Mouse (Mus musculus) brain, embryonic 14.5 days (tissue): Measurements from ENCODE around the gene Slc13a4. TPM values are rescaled to one million over a fixed set of nuclear protein-coding genes. Genes with fewer than 3 reads are reported as not detected.

Source experiments
- DNase-seq: peaks from one replicate; pipeline ENCODE4 v3.0.0-alpha.2; 2011; ENCODE audit warnings: low read depth
- CTCF ChIP-seq: fragments of 200-500 bp; IDR thresholded peaks from 2 replicates; pipeline ENCODE4 v1.5.1; 2012; ENCODE audit warnings: inconsistent platforms, mild to moderate bottlenecking, moderate library complexity, borderline replicate concordance; ENCODE audit not compliant: insufficient read depth, insufficient read length; ENCODE audit errors: extremely low read depth
- POLR2A ChIP-seq: fragments of 200-500 bp; IDR thresholded peaks from 2 replicates; pipeline ENCODE4 v1.6.1; 2012; ENCODE audit warnings: mild to moderate bottlenecking, inconsistent platforms, borderline replicate concordance; ENCODE audit not compliant: poor library complexity, insufficient read depth, insufficient read length, severe bottlenecking; ENCODE audit errors: extremely low read depth
- polyA plus RNA-seq: library from polyadenylated mRNA; depleted of rRNA; stranded (reverse); fragments of >200 nt; gene quantifications from 2 replicates; pipeline ENCODE4 v1.2.3, GENCODE M21; 2012

Slc13a4 gene
- polyA plus RNA-seq, 1 experiment = 3.8 TPM

GRCm38 (mm10) chr6:35269643-35270042 is 38.3 kb downstream of the Slc13a4 start:
- no peak for DNase-seq

GRCm38 (mm10) chr6:35268711-35269110 is 39.2 kb downstream of the Slc13a4 start:
- no peak for TF ChIP-seq CTCF
- TF ChIP-seq POLR2A = no peak
- no peak for DNase-seq

More at GRCm38 (mm10) chr6:35269643-35270042, 38.3 kb downstream of the Slc13a4 start:
- TF ChIP-seq CTCF (no peak), POLR2A (no peak)

GRCm38 (mm10) chr6:35265580-35266278 is 42.2 kb downstream of the Slc13a4 start:
- TF ChIP-seq CTCF (no peak), POLR2A (no peak)
- DNase-seq = no peak

GRCm38 (mm10) chr6:35260531-35260930 is 47.4 kb downstream of the Slc13a4 start:
- TF ChIP-seq POLR2A (no peak), CTCF (no peak)
- DNase-seq = no peak

GRCm38 (mm10) chr6:35259526-35259925 is 48.4 kb downstream of the Slc13a4 start:
- no peak for TF ChIP-seq POLR2A
- TF ChIP-seq CTCF = no peak
- no peak for DNase-seq

GRCm38 (mm10) chr6:35258922-35259321 is 49.0 kb downstream of the Slc13a4 start:
- no peak for DNase-seq
- TF ChIP-seq POLR2A (no peak), CTCF (no peak)

- no peak for DNase-seq
- TF ChIP-seq POLR2A (no peak), CTCF (no peak)
Measured at GRCm38 (mm10) chr6:35257626-35258190, 50.2 kb downstream of the Slc13a4 start.

- no peak for DNase-seq
- no peak for TF ChIP-seq CTCF
- no peak for TF ChIP-seq POLR2A
Measured at GRCm38 (mm10) chr6:35256691-35257090, 51.2 kb downstream of the Slc13a4 start.

GRCm38 (mm10) chr6:35255017-35255416 is 52.9 kb downstream of the Slc13a4 start:
- TF ChIP-seq CTCF = no peak
- no peak for TF ChIP-seq POLR2A
- no peak for DNase-seq

- TF ChIP-seq POLR2A (no peak), CTCF (no peak)
Measured at GRCm38 (mm10) chr6:35254136-35254904, 53.6 kb downstream of the Slc13a4 start.

GRCm38 (mm10) chr6:35253474-35253873 is 54.5 kb downstream of the Slc13a4 start:
- TF ChIP-seq CTCF = no peak
- no peak for DNase-seq

More at GRCm38 (mm10) chr6:35254136-35254904, 53.6 kb downstream of the Slc13a4 start:
- DNase-seq = no peak
